Mouse (Mus musculus) erythroblast, embryonic 14.5 days (primary cell): ENCODE results near the gene Smad9.

Experiments used
- GATA1 ChIP-seq: IDR thresholded peaks from 2 replicates; pipeline ENCODE4 v1.6.1; 2012; ENCODE audit warnings: low read length, inconsistent platforms, mixed read lengths
- TAL1 ChIP-seq: IDR thresholded peaks from 3 replicates; pipeline ENCODE4 v1.6.1; 2012; ENCODE audit warnings: low read length, inconsistent platforms, mixed read lengths

- no peak for TF ChIP-seq GATA1
- no peak for TF ChIP-seq TAL1
These were observed 41.1 kb upstream of the Smad9 start, which contains the start of gene Gm21958 for GRCm38 (mm10) chr3:54714253-54714652.
